Mouse (Mus musculus) intestine, embryonic 14.5 days (tissue): Measurements from ENCODE around the gene Fstl4. TPM values are rescaled to one million over a fixed set of nuclear protein-coding genes. Genes with fewer than 3 reads are reported as not detected.

Experiments
- ATAC-seq: fragments of 200-750 bp; cut with Nextera tagmentation; replicated peaks from 2 replicates; pipeline ENCODE4 v1.8.0; 2017; ENCODE audit warnings: low read depth, moderate number of reproducible peaks, moderate TSS enrichment, moderate library complexity; ENCODE audit not compliant: low FRiP score, low TSS enrichment
- DNase-seq: peaks from one replicate; pipeline ENCODE4 v3.0.0-alpha.2; 2018; ENCODE audit warnings: low spot score
- H3K27ac ChIP-seq: fragments of 300-500 bp; sonication (generic); 2 replicates; pipeline ENCODE4 v1.5.1; 2014; ENCODE audit warnings: low read depth, mild to moderate bottlenecking, control low read depth
- H3K27me3 ChIP-seq: fragments of 300-500 bp; sonication (generic); replicated peaks from 2 replicates; pipeline ENCODE4 v1.6.1; 2014; ENCODE audit warnings: low read length, control low read depth; ENCODE audit not compliant: control insufficient read depth, insufficient read depth
- H3K36me3 ChIP-seq: fragments of 300-500 bp; sonication (generic); 2 replicates; pipeline ENCODE4 v1.6.1; 2014; ENCODE audit warnings: low read length, control low read depth; ENCODE audit not compliant: control insufficient read depth, insufficient read depth
- H3K4me1 ChIP-seq: fragments of 300-500 bp; sonication (generic); replicated peaks from 2 replicates; pipeline ENCODE4 v1.6.1; 2014; ENCODE audit warnings: low read length, control low read depth, mixed read lengths; ENCODE audit not compliant: control insufficient read depth, insufficient read depth
- H3K4me2 ChIP-seq: fragments of 300-500 bp; sonication (generic); 2 replicates; pipeline ENCODE4 v1.6.1; 2014; ENCODE audit warnings: low read length
- H3K4me3 ChIP-seq: fragments of 300-500 bp; sonication (generic); 2 replicates; pipeline ENCODE4 v1.5.1; 2014; ENCODE audit warnings: low read depth, low read length, control low read depth, mixed read lengths
- H3K9ac ChIP-seq: fragments of 300-500 bp; sonication (generic); 2 replicates; pipeline ENCODE4 v1.6.1; 2014; ENCODE audit warnings: mild to moderate bottlenecking, low read length
- H3K9me3 ChIP-seq: fragments of 300-500 bp; sonication (generic); 2 replicates; pipeline ENCODE4 v1.6.1; 2016; ENCODE audit warnings: low read length, control low read depth; ENCODE audit not compliant: control insufficient read depth
- WGBS: fragments of 180-500 bp; shearing (Covaris S2); extraction: QIAGEN DNeasy Blood & Tissue Kit; methylation state at CpG from one replicate; pipeline ENCODE4 v1.1.7; 2014; 5-methylcytosine and 5-hydroxymethylcytosine counted together
- polyA plus RNA-seq: library from polyadenylated mRNA; unstranded; fragments of >200 nt; fragmentation: Nextera tagmentation; extraction: Ambion mirVana; gene quantifications from 2 replicates; pipeline ENCODE4 v1.2.1, GENCODE M21; 2014

Gene Fstl4
- polyA plus RNA-seq, 1 experiment from 2014 or later = 7.7 TPM

- no peak for ATAC-seq
- Histone ChIP-seq H3K4me1 (0 out of 2 replicates have a peak, but pooled peaks cover 6% of the 10 kb centered on the region), H3K27me3 (no peaks in the 10 kb centered on the region), H3K4me3 (no peak overlapping the region), H3K9ac (no peak overlapping the region), H3K4me2 (no peak overlapping the region), H3K36me3 (no peaks in the 10 kb centered on the region), H3K27ac (no peak overlapping the region), H3K9me3 (no peaks in the 10 kb centered on the region)
- 72% methylated on average over 6 of the region's 6 CpGs for WGBS
- DNase-seq = no peak
Measured at GRCm38 (mm10) chr11:53157621-53158259, 393.3 kb downstream of the Fstl4 start.

GRCm38 (mm10) chr11:53162385-53162784, 398.0 kb downstream of the Fstl4 start:
- Histone ChIP-seq H3K27me3 (no peaks in the 10 kb centered on the region), H3K4me2 (no peak overlapping the region), H3K36me3 (no peaks in the 10 kb centered on the region), H3K4me3 (no peak overlapping the region), H3K9ac (no peak overlapping the region), H3K4me1 (no peaks in the 10 kb centered on the region), H3K27ac (no peak overlapping the region), H3K9me3 (no peaks in the 10 kb centered on the region)
- ATAC-seq (no peak), DNase-seq (no peak)
- 79% methylated on average over 6 of the region's 6 CpGs for WGBS

- DNase-seq = no peak
- 73% methylated on average over 2 of the region's 2 CpGs for WGBS
- H3K9me3 ChIP-seq = no peaks in the 10 kb centered on the region
- no peak overlapping the region for H3K4me2 ChIP-seq
- no peaks in the 10 kb centered on the region for H3K27me3 ChIP-seq
- no peaks in the 10 kb centered on the region for H3K36me3 ChIP-seq
- no peaks in the 10 kb centered on the region for H3K4me1 ChIP-seq
- H3K9ac ChIP-seq = no peak overlapping the region
- ATAC-seq = no peak
- no peak overlapping the region for H3K4me3 ChIP-seq
- no peak overlapping the region for H3K27ac ChIP-seq
Measured at GRCm38 (mm10) chr11:53166478-53166877, 402.0 kb downstream of the Fstl4 start.

GRCm38 (mm10) chr11:53182177-53182852, 417.9 kb downstream of the Fstl4 start:
- H3K27me3 ChIP-seq = no peaks in the 10 kb centered on the region
- H3K4me2 ChIP-seq = no peak overlapping the region; the same call in 1 of the 2 replicates
- WGBS = 69% methylated on average over 13 of the region's 13 CpGs
- ATAC-seq = no peak
- no peaks in the 10 kb centered on the region for H3K36me3 ChIP-seq
- H3K9me3 ChIP-seq = no peaks in the 10 kb centered on the region
- no peak overlapping the region for H3K9ac ChIP-seq
- peaks cover 5% of the 10 kb centered on the region; the same call in 1 of the 2 replicates for H3K4me1 ChIP-seq
- 0 out of 2 replicates have a peak overlapping the region, but pooled peaks have one; percentile 9 for H3K27ac ChIP-seq
- DNase-seq = no peak
- no peak overlapping the region for H3K4me3 ChIP-seq

- Histone ChIP-seq H3K27ac (peak overlapping the region; percentile 9; the same call in 1 of the 2 replicates), H3K4me1 (peaks cover 5% of the 10 kb centered on the region; the same call in 1 of the 2 replicates), H3K9ac (no peak overlapping the region), H3K36me3 (no peaks in the 10 kb centered on the region), H3K9me3 (no peaks in the 10 kb centered on the region), H3K27me3 (no peaks in the 10 kb centered on the region), H3K4me3 (no peak overlapping the region), H3K4me2 (no peak overlapping the region; the same call in 1 of the 2 replicates)
- WGBS = 28% methylated on average over 4 of the region's 4 CpGs
- no peak for ATAC-seq
- DNase-seq = no peak
Measured at GRCm38 (mm10) chr11:53182858-53183257, 418.4 kb downstream of the Fstl4 start.

- Histone ChIP-seq H3K9ac (no peak overlapping the region), H3K4me1 (peaks cover 5% of the 10 kb centered on the region; the same call in 1 of the 2 replicates), H3K27me3 (no peaks in the 10 kb centered on the region), H3K27ac (no peak overlapping the region), H3K9me3 (no peaks in the 10 kb centered on the region), H3K4me2 (no peak overlapping the region), H3K36me3 (no peaks in the 10 kb centered on the region), H3K4me3 (no peak overlapping the region)
- DNase-seq = no peak
- 81% methylated on average over 7 of the region's 7 CpGs for WGBS
- no peak for ATAC-seq
Measured at GRCm38 (mm10) chr11:53184046-53184445, 419.6 kb downstream of the Fstl4 start.

GRCm38 (mm10) chr11:53184698-53185097, 420.3 kb downstream of the Fstl4 start:
- Histone ChIP-seq H3K4me1 (peaks cover 5% of the 10 kb centered on the region; the same call in 1 of the 2 replicates), H3K4me3 (no peak overlapping the region), H3K36me3 (no peaks in the 10 kb centered on the region), H3K9ac (no peak overlapping the region), H3K4me2 (no peak overlapping the region), H3K9me3 (no peaks in the 10 kb centered on the region), H3K27me3 (no peaks in the 10 kb centered on the region), H3K27ac (no peak overlapping the region)
- DNase-seq = no peak
- ATAC-seq = no peak
- 67% methylated on average over 5 of the region's 5 CpGs for WGBS

GRCm38 (mm10) chr11:53187427-53188140, 423.1 kb downstream of the Fstl4 start:
- Histone ChIP-seq H3K9me3 (no peaks in the 10 kb centered on the region), H3K4me2 (no peak overlapping the region), H3K27me3 (no peaks in the 10 kb centered on the region), H3K4me1 (peaks cover 5% of the 10 kb centered on the region; the same call in 1 of the 2 replicates), H3K4me3 (no peak overlapping the region), H3K36me3 (no peaks in the 10 kb centered on the region), H3K27ac (no peak overlapping the region), H3K9ac (no peak overlapping the region)
- no peak for ATAC-seq
- 70% methylated on average over 5 of the region's 5 CpGs for WGBS
- DNase-seq = no peak
